Mouse (Mus musculus): ENCODE data around the gene Taf1d. TPM values are rescaled to one million over a fixed set of nuclear protein-coding genes. Genes with fewer than 3 reads are reported as not detected.
A peak's percentile ranks its signal among the peaks of the same experiment; 100 is the strongest.

Taf1d gene
- polyA plus RNA-seq, 1 experiment from 2014 or later = 72.6 TPM

DNA sequence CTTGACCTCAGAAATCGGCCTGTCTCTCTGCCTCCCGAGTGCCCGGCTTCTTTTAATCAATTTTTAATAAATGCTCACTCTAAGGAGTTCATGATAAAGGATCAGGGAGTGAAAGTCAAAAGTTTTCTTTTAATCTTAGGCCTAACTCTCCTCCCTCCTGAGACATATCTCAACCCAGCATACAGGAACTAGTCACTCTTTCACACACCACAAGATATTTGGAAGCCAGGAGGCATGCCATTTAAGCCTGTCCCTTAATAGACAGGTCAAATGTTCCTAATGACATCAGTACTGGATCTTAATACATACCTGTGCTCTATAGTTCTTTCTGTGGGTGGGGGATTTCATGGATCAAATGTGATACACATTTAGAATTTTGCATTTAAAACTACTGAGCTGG is 27.7 kb upstream of the Taf1d start:
- Histone ChIP-seq H3K9me3 (replicated peaks; ENCODE audit: low read length) (no peaks in the 10 kb centered on the region), H3K4me2 (ENCODE audit: low read length) (no peak overlapping the region), H3K36me3 (ENCODE audit: insufficient read depth, low read length) (peaks cover 24% of the 10 kb centered on the region), H3K4me3 (replicated peaks; ENCODE audit: low read depth, low read length) (no peak overlapping the region), H3K27ac (no peak overlapping the region), H3K9ac (ENCODE audit: low read depth, low read length) (no peak overlapping the region), H3K4me1 (replicated peaks; ENCODE audit: insufficient read depth, low read length) (no peaks in the 10 kb centered on the region; the same call in 1 of the 2 replicates), H3K27me3 (ENCODE audit: insufficient read depth, low read length) (no peaks in the 10 kb centered on the region)
- 91% methylated on average over 3 of the region's 3 CpGs for WGBS
- DNase-seq (ENCODE audit: low spot score) (no peak), ATAC-seq (replicated peaks; ENCODE audit: low FRiP score, low read depth) (no peak)
- no peak for TF ChIP-seq CTCF (IDR thresholded peaks at IDR 0.05; ENCODE audit: low read depth)

DNA sequence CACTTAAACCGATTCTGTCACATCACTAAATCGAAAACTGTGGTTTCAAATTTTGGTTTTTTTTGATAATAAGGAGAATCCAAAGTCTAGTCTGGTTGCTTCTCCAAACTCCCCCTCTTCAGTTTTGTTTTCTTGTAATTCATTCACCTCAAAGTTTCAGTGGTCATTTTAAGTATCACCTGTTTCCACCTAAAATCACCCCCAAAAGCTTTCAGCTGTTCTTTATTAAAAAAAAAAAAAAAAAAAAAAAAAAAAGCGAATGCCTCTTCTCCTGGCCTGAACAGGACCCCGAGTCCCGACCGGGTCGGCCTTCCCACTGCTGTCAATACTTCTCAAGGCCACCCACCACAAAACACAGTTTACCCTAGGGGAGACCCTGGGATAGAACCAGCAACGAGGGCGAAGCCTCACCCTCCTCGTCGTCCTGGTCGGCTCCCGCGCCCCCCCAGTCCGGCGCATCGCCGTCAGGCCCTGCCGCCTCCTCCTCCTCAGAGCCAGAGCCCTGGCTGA is 26.8 kb upstream of the Taf1d start:
- H3K27ac ChIP-seq = peak overlapping the region; percentile 95
- TF ChIP-seq CTCF (IDR thresholded peaks at IDR 0.05; ENCODE audit: low read depth) = no peak
- no peaks in the 10 kb centered on the region for H3K9me3 ChIP-seq (replicated peaks; ENCODE audit: low read length)
- no peak for DNase-seq (ENCODE audit: low spot score)
- ATAC-seq (replicated peaks; ENCODE audit: low FRiP score, low read depth) = no peak; the same call in 1 of the 2 replicates
- 9% methylated on average over 19 of the region's 19 CpGs for WGBS
- peaks cover 15% of the 10 kb centered on the region for H3K36me3 ChIP-seq (ENCODE audit: insufficient read depth, low read length)
- H3K27me3 ChIP-seq (ENCODE audit: insufficient read depth, low read length) = no peaks in the 10 kb centered on the region
- H3K4me1 ChIP-seq (replicated peaks; ENCODE audit: insufficient read depth, low read length) = no peaks in the 10 kb centered on the region; the same call in 1 of the 2 replicates
- peak overlapping the region; percentile 93 for H3K4me3 ChIP-seq (replicated peaks; ENCODE audit: low read depth, low read length)
- H3K9ac ChIP-seq (ENCODE audit: low read depth, low read length) = peak overlapping the region; percentile 92
- peak overlapping the region; percentile 77 for H3K4me2 ChIP-seq (ENCODE audit: low read length)

DNA sequence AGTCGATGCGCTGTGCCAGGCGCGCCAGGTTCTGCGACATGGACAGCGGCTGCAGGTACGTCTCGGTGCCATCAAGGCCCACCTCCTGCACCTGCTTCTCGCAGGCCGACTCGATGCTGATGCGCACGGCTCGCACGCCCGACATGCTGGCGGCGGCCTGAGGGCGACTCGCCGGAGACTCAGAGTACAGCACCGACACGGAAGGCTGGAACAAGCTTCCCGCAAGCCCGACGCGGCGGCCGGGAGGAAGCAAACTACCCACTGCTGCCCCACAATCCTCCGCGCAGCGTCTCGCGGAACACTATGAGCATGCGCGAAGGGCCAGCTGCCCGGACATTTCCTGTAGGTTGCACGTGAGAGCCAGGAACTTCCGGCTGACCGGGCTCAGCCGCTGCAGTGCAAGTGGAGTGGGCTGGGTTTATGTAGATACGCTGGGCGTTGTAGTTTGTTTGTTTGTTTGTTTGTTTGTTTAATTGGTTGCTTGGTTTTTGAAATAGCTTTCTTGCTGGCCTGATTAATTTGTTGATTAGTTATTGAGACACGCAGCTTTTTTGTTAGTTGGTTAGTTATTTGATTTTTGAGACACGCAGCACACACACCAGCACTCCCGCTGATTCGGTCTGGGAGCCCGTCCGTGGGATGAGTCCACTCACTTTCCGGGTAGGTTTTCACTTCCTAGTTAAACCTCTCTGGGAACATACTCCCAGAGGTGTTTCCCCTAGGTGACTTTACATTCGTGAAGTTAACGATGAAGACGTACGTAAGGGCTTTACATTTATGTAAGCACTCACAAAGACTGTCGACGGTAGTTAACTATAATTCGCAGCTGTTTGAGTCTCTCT is 26.1 kb upstream of the Taf1d start, which contains the start of gene Med17:
Gene Med17, minus strand, starts transcription at position 283 of the 842 bp plus-strand sequence.
- ATAC-seq (replicated peaks; ENCODE audit: low FRiP score, low read depth) (peak; percentile 96), DNase-seq (ENCODE audit: low spot score) (peak; percentile 97)
- H3K9ac ChIP-seq (ENCODE audit: low read depth, low read length) = peak within 1 kb of the TSS; percentile 92
- peaks cover 10% of the 10 kb centered on the region for H3K36me3 ChIP-seq (ENCODE audit: insufficient read depth, low read length)
- no peaks in the 10 kb centered on the region for H3K9me3 ChIP-seq (replicated peaks; ENCODE audit: low read length)
- no peaks in the 10 kb centered on the region for H3K27me3 ChIP-seq (ENCODE audit: insufficient read depth, low read length)
- H3K4me1 ChIP-seq (replicated peaks; ENCODE audit: insufficient read depth, low read length) = no peaks in the 10 kb centered on the region; the same call in 1 of the 2 replicates
- TF ChIP-seq CTCF (IDR thresholded peaks at IDR 0.05; ENCODE audit: low read depth) = no peak
- H3K4me3 ChIP-seq (replicated peaks; ENCODE audit: low read depth, low read length) = peak within 1 kb of the TSS; percentile 93
- H3K4me2 ChIP-seq (ENCODE audit: low read length) = peak within 1 kb of the TSS; percentile 77
- peak within 1 kb of the TSS; percentile 95 for H3K27ac ChIP-seq
- under 1% methylated on average over 57 of the region's 57 CpGs for WGBS

DNA sequence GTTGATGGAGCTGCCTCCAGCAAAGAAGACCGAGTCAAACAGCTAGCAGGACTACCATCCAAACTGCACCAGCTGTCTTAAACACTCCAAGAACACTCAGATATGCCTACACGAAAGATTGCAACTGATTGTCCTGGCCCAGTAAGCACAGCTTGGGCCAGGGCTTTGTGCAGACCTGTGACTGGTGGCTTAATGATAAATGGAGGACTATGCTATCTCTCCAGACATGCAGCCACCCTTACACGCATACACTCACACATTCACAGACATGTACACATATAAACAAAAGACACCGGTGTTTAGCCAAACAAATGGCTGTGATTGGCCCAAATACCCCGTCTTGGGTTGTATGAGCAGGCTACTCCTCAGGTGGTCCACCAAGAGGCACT is 25.5 kb upstream of the Taf1d start:
- no peak; the same call in 1 of the 2 replicates for ATAC-seq (replicated peaks; ENCODE audit: low FRiP score, low read depth)
- H3K27me3 ChIP-seq (ENCODE audit: insufficient read depth, low read length) = no peaks in the 10 kb centered on the region
- H3K27ac ChIP-seq = peak overlapping the region; percentile 95
- no peak for TF ChIP-seq CTCF (IDR thresholded peaks at IDR 0.05; ENCODE audit: low read depth)
- peak overlapping the region; percentile 92; the same call in 1 of the 2 replicates for H3K9ac ChIP-seq (ENCODE audit: low read depth, low read length)
- H3K9me3 ChIP-seq (replicated peaks; ENCODE audit: low read length) = no peaks in the 10 kb centered on the region
- 44% methylated on average over 5 of the region's 5 CpGs for WGBS
- no peaks in the 10 kb centered on the region; the same call in 1 of the 2 replicates for H3K4me1 ChIP-seq (replicated peaks; ENCODE audit: insufficient read depth, low read length)
- H3K4me2 ChIP-seq (ENCODE audit: low read length) = peak overlapping the region; percentile 77
- DNase-seq (ENCODE audit: low spot score) = no peak
- H3K36me3 ChIP-seq (ENCODE audit: insufficient read depth, low read length) = peaks cover 4% of the 10 kb centered on the region
- H3K4me3 ChIP-seq (replicated peaks; ENCODE audit: low read depth, low read length) = peak overlapping the region; percentile 93

DNA sequence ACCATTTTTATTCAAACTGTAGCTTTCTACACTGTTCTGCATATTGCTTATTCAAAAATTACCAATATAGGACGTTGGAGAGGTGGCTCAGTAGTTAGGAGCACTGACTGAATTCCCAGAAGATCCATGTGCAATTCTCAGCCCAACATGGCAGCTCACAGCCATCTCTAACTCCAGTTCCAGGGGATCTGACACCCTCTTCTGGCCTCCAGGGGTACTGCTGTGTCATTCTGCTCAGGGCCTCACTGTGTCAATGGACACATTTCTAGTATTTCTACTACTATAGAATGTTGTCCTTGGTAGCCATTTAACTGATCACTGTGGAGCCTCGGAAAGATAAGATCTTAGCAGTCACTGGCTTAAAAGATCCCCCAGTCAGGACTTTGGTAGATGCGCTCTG is 20.6 kb upstream of the Taf1d start:
- no peak overlapping the region for H3K4me3 ChIP-seq (replicated peaks; ENCODE audit: low read depth, low read length)
- ATAC-seq (replicated peaks; ENCODE audit: low FRiP score, low read depth) = no peak

DNA sequence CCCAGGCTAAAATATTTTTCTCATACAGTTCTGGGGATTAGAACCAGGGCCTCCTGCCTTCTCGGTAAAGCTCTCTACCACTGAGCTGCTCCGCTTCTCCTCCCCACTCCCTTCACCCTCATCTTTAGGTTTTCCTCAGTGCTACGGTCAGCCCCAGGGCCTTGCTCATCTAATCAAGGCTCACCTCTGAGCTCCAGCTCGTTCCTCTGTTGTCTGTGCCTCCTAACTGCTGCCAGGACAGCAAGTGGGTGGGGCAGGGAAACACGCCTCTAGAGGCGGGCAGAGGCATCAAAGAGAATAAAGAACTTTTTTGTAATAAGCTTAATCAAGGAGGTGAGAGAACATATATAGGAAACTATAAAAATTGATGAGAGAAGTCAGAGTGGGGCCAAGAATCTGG is 18.2 kb upstream of the Taf1d start:
- no peak for DNase-seq (ENCODE audit: low spot score)
- Histone ChIP-seq H3K9ac (ENCODE audit: low read depth, low read length) (no peak overlapping the region), H3K27me3 (ENCODE audit: insufficient read depth, low read length) (no peaks in the 10 kb centered on the region), H3K4me3 (replicated peaks; ENCODE audit: low read depth, low read length) (no peak overlapping the region), H3K36me3 (ENCODE audit: insufficient read depth, low read length) (peaks cover 19% of the 10 kb centered on the region), H3K27ac (no peak overlapping the region), H3K4me2 (ENCODE audit: low read length) (no peak overlapping the region), H3K9me3 (replicated peaks; ENCODE audit: low read length) (no peaks in the 10 kb centered on the region), H3K4me1 (replicated peaks; ENCODE audit: insufficient read depth, low read length) (no peaks in the 10 kb centered on the region)
- TF ChIP-seq CTCF (IDR thresholded peaks at IDR 0.05; ENCODE audit: low read depth) = no peak
- ATAC-seq (replicated peaks; ENCODE audit: low FRiP score, low read depth) = no peak
- 65% methylated on average over 6 of the region's 6 CpGs for WGBS

More for the DNA sequence above, 20.6 kb upstream of the Taf1d start:
- 77% methylated on average over 3 of the region's 3 CpGs for WGBS
- TF ChIP-seq CTCF (IDR thresholded peaks at IDR 0.05; ENCODE audit: low read depth) = peak; percentile 48; the same call in 1 of the 2 replicates
- no peaks in the 10 kb centered on the region for H3K9me3 ChIP-seq (replicated peaks; ENCODE audit: low read length)
- peaks cover 11% of the 10 kb centered on the region for H3K36me3 ChIP-seq (ENCODE audit: insufficient read depth, low read length)
- no peaks in the 10 kb centered on the region; the same call in 1 of the 2 replicates for H3K4me1 ChIP-seq (replicated peaks; ENCODE audit: insufficient read depth, low read length)
- no peak overlapping the region for H3K27ac ChIP-seq
- H3K4me2 ChIP-seq (ENCODE audit: low read length) = no peak overlapping the region
- no peak for DNase-seq (ENCODE audit: low spot score)
- H3K9ac ChIP-seq (ENCODE audit: low read depth, low read length) = no peak overlapping the region
- H3K27me3 ChIP-seq (ENCODE audit: insufficient read depth, low read length) = no peaks in the 10 kb centered on the region

Measured in kidney, postnatal 0 days (tissue).